Mouse (Mus musculus): Measurements from ENCODE around the gene Slc17a2. TPM values are rescaled to one million over a fixed set of nuclear protein-coding genes. Genes with fewer than 3 reads are reported as not detected.

The Slc17a2 gene
- polyA plus RNA-seq, 1 experiment from 2014 or later: 0.06 TPM

DNA sequence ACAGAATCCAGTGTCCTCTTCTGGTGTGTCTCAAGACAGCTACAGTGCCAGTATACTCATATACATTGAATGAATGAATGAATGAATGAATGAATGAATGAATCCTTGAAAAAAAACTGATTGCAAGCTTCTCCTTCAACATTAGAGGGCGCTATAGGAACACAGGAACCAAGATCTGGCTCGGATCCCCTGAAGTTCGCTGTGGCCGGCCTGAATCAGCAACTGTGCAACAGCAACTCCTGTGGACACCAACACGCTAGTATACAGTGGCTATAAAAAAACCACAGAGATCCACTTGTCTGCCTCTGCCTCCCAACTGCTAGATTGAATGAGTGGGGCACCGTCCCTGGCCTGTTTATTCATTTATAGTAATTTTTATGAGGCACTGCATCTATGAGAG, 26.3 kb downstream of the Slc17a2 start:
- no peaks in the 10 kb centered on the region for H3K4me1 ChIP-seq (ENCODE audit: control insufficient read depth, insufficient read depth, low read length)
- ATAC-seq (ENCODE audit: insufficient read depth, low FRiP score): no peak
- no peak overlapping the region for H3K4me2 ChIP-seq (ENCODE audit: low read depth, low read length)
- H3K9ac ChIP-seq (ENCODE audit: low read length): no peak overlapping the region
- H3K4me3 ChIP-seq (replicated peaks; ENCODE audit: low read length): no peak overlapping the region
- 12% methylated on average over 6 of the region's 6 CpGs for WGBS
- no peak overlapping the region for H3K27ac ChIP-seq (ENCODE audit: low read length)
- no peaks in the 10 kb centered on the region for H3K36me3 ChIP-seq (ENCODE audit: control insufficient read depth, insufficient read depth, low read length)
- no peaks in the 10 kb centered on the region for H3K9me3 ChIP-seq (replicated peaks; ENCODE audit: control insufficient read depth, low read length)
- H3K27me3 ChIP-seq (ENCODE audit: control insufficient read depth, insufficient read depth, low read length): no peaks in the 10 kb centered on the region

DNA sequence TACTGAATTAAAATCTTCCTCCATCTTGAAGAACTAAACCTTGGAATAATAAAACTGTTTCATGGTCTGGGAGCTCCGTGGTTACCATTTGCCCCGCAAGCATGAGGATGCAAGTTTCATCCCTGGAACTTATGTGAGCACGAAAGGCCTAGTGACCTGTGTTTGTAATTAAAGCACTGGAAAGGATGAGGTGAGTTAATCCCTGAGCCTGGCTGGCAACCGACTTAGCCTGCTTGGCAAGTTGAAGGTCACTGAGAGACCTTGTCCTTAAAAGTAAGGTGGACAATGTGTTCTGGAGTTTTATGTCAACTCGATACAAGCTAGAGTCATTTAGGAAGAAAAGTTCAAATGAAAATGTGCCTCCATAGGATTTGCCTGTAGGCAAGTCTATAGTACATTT, 28.0 kb downstream of the Slc17a2 start:
- H3K27ac ChIP-seq (ENCODE audit: low read length): no peak overlapping the region
- H3K4me2 ChIP-seq (ENCODE audit: low read depth, low read length): no peak overlapping the region
- H3K27me3 ChIP-seq (ENCODE audit: control insufficient read depth, insufficient read depth, low read length): no peaks in the 10 kb centered on the region
- 85% methylated on average over 5 of the region's 5 CpGs for WGBS
- ATAC-seq (ENCODE audit: insufficient read depth, low FRiP score): no peak
- no peaks in the 10 kb centered on the region for H3K36me3 ChIP-seq (ENCODE audit: control insufficient read depth, insufficient read depth, low read length)
- no peak overlapping the region for H3K4me3 ChIP-seq (replicated peaks; ENCODE audit: low read length)
- no peak overlapping the region for H3K9ac ChIP-seq (ENCODE audit: low read length)
- H3K4me1 ChIP-seq (ENCODE audit: control insufficient read depth, insufficient read depth, low read length): no peaks in the 10 kb centered on the region
- no peaks in the 10 kb centered on the region for H3K9me3 ChIP-seq (replicated peaks; ENCODE audit: control insufficient read depth, low read length)

DNA sequence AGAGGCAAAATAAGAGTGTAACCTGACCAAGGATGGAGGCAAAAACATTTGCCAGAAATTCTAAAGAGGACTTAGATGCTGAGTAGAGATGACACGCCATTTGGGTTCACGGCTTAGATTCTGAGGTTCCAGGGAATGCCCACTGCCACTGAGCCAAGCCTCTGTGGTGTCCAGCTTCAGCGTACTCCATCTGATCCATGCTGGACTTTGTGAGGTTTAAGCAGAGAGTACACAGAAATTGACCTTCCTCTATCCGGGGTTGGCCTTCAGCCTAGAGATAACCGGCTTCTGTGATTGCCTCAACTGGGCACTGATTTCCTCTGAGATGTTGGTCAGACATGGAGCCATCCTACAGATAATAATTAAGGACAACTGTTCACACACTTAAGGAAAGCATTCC, 29.8 kb downstream of the Slc17a2 start:
- Histone ChIP-seq H3K9ac (ENCODE audit: low read length) (no peak overlapping the region), H3K27ac (ENCODE audit: low read length) (no peak overlapping the region), H3K9me3 (replicated peaks; ENCODE audit: control insufficient read depth, low read length) (no peaks in the 10 kb centered on the region), H3K4me3 (replicated peaks; ENCODE audit: low read length) (no peak overlapping the region), H3K4me2 (ENCODE audit: low read depth, low read length) (no peak overlapping the region), H3K36me3 (ENCODE audit: control insufficient read depth, insufficient read depth, low read length) (no peaks in the 10 kb centered on the region), H3K27me3 (ENCODE audit: control insufficient read depth, insufficient read depth, low read length) (no peaks in the 10 kb centered on the region), H3K4me1 (ENCODE audit: control insufficient read depth, insufficient read depth, low read length) (no peaks in the 10 kb centered on the region)
- 89% methylated on average over 5 of the region's 5 CpGs for WGBS
- no peak for ATAC-seq (ENCODE audit: insufficient read depth, low FRiP score)

DNA sequence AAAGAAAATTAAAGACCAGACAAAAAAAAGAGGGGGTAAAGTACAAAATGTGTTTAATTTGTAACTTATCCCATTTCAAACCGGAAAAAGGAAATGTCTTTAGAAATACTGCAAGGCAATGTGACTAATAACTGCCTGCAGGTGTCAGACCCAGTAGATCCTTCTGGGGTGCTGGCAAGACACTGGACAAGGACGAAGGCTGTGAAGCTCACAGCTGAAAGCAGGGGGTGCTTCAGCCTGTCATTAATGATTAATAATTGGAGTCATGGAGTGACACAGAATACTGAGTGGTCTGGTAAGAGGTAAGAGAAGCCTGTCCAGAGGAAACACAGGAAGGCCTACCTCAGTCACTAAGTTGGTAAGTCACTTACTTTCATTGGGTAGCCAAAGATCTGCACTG, 32.5 kb downstream of the Slc17a2 start, which contains the start of gene Slc17a3:
TSS of gene Slc17a3 (plus strand) at position 127 of the 400 bp plus-strand sequence.
- WGBS: 65% methylated on average over 2 of the region's 2 CpGs
- no peaks in the 10 kb centered on the region for H3K4me1 ChIP-seq (ENCODE audit: control insufficient read depth, insufficient read depth, low read length)
- H3K9ac ChIP-seq (ENCODE audit: low read length): no peak within 1 kb of the TSS
- no peak within 1 kb of the TSS for H3K27ac ChIP-seq (ENCODE audit: low read length)
- no peak within 1 kb of the TSS for H3K4me2 ChIP-seq (ENCODE audit: low read depth, low read length)
- H3K27me3 ChIP-seq (ENCODE audit: control insufficient read depth, insufficient read depth, low read length): no peaks in the 10 kb centered on the region
- no peak within 1 kb of the TSS for H3K4me3 ChIP-seq (replicated peaks; ENCODE audit: low read length)
- no peak for ATAC-seq (ENCODE audit: insufficient read depth, low FRiP score)
- no peaks in the 10 kb centered on the region for H3K36me3 ChIP-seq (ENCODE audit: control insufficient read depth, insufficient read depth, low read length)
- H3K9me3 ChIP-seq (replicated peaks; ENCODE audit: control insufficient read depth, low read length): no peaks in the 10 kb centered on the region

DNA sequence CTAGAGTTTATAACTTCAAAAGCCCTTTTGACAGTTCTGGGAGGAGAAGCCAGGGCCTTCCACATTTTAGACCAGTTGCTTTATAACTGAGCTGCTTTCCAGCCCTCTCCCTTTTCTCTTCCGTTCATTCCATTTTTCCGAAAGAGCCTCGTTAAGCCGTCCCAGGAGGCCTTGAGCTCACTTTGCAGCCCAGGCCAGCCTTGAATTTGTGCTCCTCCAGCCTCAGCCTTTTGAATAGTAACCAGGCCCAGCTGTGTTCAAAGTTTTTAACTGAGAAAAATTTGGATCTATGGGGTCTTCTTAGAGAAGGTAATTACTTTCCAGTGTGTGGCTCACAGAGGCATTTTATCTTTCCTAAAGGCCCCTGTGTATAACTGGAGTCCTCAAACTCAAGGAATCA, 39.1 kb downstream of the Slc17a2 start:
- WGBS: 72% methylated on average over 4 of the region's 4 CpGs
- no peaks in the 10 kb centered on the region for H3K4me1 ChIP-seq (ENCODE audit: control insufficient read depth, insufficient read depth, low read length)
- no peak overlapping the region for H3K4me3 ChIP-seq (replicated peaks; ENCODE audit: low read length)
- no peak for ATAC-seq (ENCODE audit: insufficient read depth, low FRiP score)
- no peaks in the 10 kb centered on the region for H3K27me3 ChIP-seq (ENCODE audit: control insufficient read depth, insufficient read depth, low read length)
- no peaks in the 10 kb centered on the region for H3K36me3 ChIP-seq (ENCODE audit: control insufficient read depth, insufficient read depth, low read length)
- no peak overlapping the region for H3K9ac ChIP-seq (ENCODE audit: low read length)
- H3K27ac ChIP-seq (ENCODE audit: low read length): no peak overlapping the region
- H3K9me3 ChIP-seq (replicated peaks; ENCODE audit: control insufficient read depth, low read length): no peaks in the 10 kb centered on the region
- H3K4me2 ChIP-seq (ENCODE audit: low read depth, low read length): no peak overlapping the region

DNA sequence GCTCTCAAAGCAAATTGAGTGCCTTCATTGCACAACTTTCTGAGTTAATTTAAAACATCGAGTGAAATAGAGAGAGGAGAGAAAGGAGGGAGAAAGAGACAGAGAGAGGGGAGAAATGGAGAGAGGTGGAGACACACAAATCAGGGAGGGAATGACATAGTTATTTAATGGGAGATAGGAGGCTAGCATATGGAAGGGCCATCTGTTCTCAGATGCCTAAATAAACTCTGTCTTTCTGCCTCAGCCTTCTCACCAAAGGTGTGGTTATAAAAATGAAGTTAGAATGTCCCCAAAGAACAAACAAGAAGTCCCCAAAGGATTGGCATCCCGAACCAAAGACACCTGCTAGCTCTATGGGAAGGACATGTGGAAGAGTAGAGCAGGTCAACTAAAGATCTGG, 42.5 kb downstream of the Slc17a2 start:
- Histone ChIP-seq H3K4me3 (replicated peaks; ENCODE audit: low read length) (no peak overlapping the region), H3K9ac (ENCODE audit: low read length) (no peak overlapping the region), H3K36me3 (ENCODE audit: control insufficient read depth, insufficient read depth, low read length) (no peaks in the 10 kb centered on the region), H3K9me3 (replicated peaks; ENCODE audit: control insufficient read depth, low read length) (no peaks in the 10 kb centered on the region), H3K27ac (ENCODE audit: low read length) (no peak overlapping the region), H3K27me3 (ENCODE audit: control insufficient read depth, insufficient read depth, low read length) (no peaks in the 10 kb centered on the region), H3K4me1 (ENCODE audit: control insufficient read depth, insufficient read depth, low read length) (no peaks in the 10 kb centered on the region), H3K4me2 (ENCODE audit: low read depth, low read length) (no peak overlapping the region)
- 81% methylated on average over 2 of the region's 2 CpGs for WGBS
- ATAC-seq (ENCODE audit: insufficient read depth, low FRiP score): no peak

DNA sequence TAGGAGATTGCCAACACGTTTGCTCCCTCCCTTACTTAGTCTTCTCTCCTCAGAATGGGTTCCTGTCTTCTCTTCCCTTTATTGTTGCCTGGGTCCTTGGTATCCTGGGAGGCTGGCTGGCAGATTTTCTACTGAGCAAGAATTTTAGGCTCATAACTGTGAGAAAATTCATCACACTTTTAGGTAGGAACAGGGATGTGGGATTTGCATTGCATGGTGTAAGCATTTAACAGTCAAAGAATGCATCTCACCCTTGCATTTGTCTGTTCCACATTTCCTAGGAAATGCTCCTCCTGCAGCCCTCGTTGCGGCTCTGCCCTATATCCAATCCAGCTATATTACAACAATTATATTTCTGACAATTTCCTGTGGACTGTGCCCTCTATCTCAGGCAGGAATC, 49.6 kb downstream of the Slc17a2 start:
- Histone ChIP-seq H3K27me3 (ENCODE audit: control insufficient read depth, insufficient read depth, low read length) (no peaks in the 10 kb centered on the region), H3K4me3 (replicated peaks; ENCODE audit: low read length) (no peak overlapping the region), H3K4me1 (ENCODE audit: control insufficient read depth, insufficient read depth, low read length) (no peaks in the 10 kb centered on the region), H3K27ac (ENCODE audit: low read length) (no peak overlapping the region), H3K9ac (ENCODE audit: low read length) (no peak overlapping the region), H3K36me3 (ENCODE audit: control insufficient read depth, insufficient read depth, low read length) (no peaks in the 10 kb centered on the region), H3K4me2 (ENCODE audit: low read depth, low read length) (no peak overlapping the region), H3K9me3 (replicated peaks; ENCODE audit: control insufficient read depth, low read length) (no peaks in the 10 kb centered on the region)
- ATAC-seq (ENCODE audit: insufficient read depth, low FRiP score): no peak
- 54% methylated on average over 3 of the region's 3 CpGs for WGBS

DNA sequence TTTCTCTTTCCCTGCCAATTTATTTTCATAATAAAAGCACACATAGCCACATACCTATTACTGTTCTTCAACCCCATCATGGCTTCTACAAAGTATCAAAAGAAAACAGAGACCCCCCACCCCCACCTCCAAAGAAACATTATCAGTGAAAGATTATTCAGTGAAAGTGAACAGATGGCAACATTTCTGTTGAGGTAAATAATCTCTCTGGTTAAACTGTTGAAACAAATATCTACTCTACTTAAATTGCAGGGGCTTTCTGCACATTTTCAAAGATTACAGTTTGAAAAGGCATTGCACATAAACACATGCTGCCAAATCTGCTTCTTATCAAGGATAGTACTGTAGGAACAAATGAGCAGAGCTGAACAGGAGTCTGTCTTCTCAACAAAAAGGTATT, 55.0 kb downstream of the Slc17a2 start:
- no peak overlapping the region for H3K9ac ChIP-seq (ENCODE audit: low read length)
- H3K27me3 ChIP-seq (ENCODE audit: control insufficient read depth, insufficient read depth, low read length): no peaks in the 10 kb centered on the region
- H3K4me3 ChIP-seq (replicated peaks; ENCODE audit: low read length): no peak overlapping the region
- H3K36me3 ChIP-seq (ENCODE audit: control insufficient read depth, insufficient read depth, low read length): no peaks in the 10 kb centered on the region
- no peaks in the 10 kb centered on the region for H3K9me3 ChIP-seq (replicated peaks; ENCODE audit: control insufficient read depth, low read length)
- H3K4me2 ChIP-seq (ENCODE audit: low read depth, low read length): no peak overlapping the region
- ATAC-seq (ENCODE audit: insufficient read depth, low FRiP score): no peak
- H3K27ac ChIP-seq (ENCODE audit: low read length): no peak overlapping the region
- no peaks in the 10 kb centered on the region for H3K4me1 ChIP-seq (ENCODE audit: control insufficient read depth, insufficient read depth, low read length)

DNA sequence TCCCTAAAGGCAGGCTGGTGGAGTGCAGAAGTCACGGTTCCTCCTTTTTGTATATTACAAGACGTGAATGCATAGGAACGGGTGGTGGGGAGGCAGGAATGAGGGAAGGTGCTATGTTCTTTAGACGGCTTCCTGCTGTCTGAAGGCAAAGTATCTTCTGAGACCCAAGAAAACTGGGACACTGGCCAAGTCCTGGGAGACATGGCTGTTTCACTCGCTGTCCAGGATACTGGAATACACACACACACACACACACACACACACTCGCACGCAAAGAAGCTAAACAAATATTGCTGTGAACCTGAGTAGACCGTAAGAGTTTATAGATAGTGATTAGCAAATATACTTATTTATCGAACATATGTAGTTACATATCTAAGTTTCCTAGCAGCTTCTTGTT, 57.9 kb downstream of the Slc17a2 start:
- no peaks in the 10 kb centered on the region for H3K4me1 ChIP-seq (ENCODE audit: control insufficient read depth, insufficient read depth, low read length)
- H3K9ac ChIP-seq (ENCODE audit: low read length): no peak overlapping the region
- H3K4me3 ChIP-seq (replicated peaks; ENCODE audit: low read length): no peak overlapping the region
- WGBS: 50% methylated on average over 9 of the region's 9 CpGs
- H3K27me3 ChIP-seq (ENCODE audit: control insufficient read depth, insufficient read depth, low read length): no peaks in the 10 kb centered on the region
- ATAC-seq (ENCODE audit: insufficient read depth, low FRiP score): no peak
- H3K36me3 ChIP-seq (ENCODE audit: control insufficient read depth, insufficient read depth, low read length): no peaks in the 10 kb centered on the region
- H3K9me3 ChIP-seq (replicated peaks; ENCODE audit: control insufficient read depth, low read length): no peaks in the 10 kb centered on the region
- H3K4me2 ChIP-seq (ENCODE audit: low read depth, low read length): no peak overlapping the region
- H3K27ac ChIP-seq (ENCODE audit: low read length): no peak overlapping the region

DNA sequence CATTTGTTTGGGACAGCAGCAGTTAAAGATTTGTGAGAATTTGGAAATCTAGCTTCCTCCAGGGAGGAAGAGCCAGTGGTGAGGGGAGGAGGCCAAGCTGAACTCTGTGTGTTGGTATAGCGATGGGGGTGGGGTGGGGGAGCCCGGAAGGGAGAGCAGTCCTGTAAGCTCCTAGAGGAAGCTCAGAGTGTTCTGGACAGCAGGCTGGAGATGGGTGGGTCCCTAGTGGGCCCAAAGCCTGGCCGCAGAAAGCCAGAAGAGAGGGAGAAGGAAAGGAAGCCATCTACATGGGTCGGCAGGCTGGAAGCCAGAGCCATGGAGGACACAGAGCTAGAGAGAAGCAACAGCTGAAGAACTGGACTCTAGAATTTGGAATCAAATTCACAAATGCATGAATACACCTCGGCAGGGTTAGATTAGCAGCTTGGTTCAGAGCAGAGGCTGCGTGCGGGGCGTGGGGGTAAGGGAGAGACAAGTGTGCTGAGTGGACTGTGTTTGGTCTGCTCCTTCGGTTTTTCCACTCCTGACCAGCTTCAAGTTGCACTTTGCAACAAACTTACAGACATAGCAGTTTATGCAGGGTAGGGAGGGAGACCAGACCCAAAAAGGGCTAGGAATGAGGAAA, 59.4 kb downstream of the Slc17a2 start:
- Histone ChIP-seq H3K27ac (ENCODE audit: low read length) (peak overlapping the region; percentile 31; the same call in 1 of the 2 replicates), H3K9me3 (replicated peaks; ENCODE audit: control insufficient read depth, low read length) (no peaks in the 10 kb centered on the region), H3K27me3 (ENCODE audit: control insufficient read depth, insufficient read depth, low read length) (no peaks in the 10 kb centered on the region), H3K4me3 (replicated peaks; ENCODE audit: low read length) (no peak overlapping the region), H3K4me2 (ENCODE audit: low read depth, low read length) (no peak overlapping the region), H3K36me3 (ENCODE audit: control insufficient read depth, insufficient read depth, low read length) (no peaks in the 10 kb centered on the region), H3K9ac (ENCODE audit: low read length) (no peak overlapping the region), H3K4me1 (ENCODE audit: control insufficient read depth, insufficient read depth, low read length) (no peaks in the 10 kb centered on the region)
- ATAC-seq (ENCODE audit: insufficient read depth, low FRiP score): no peak
- 67% methylated on average over 9 of the region's 9 CpGs for WGBS

Measured in stomach, embryonic 16.5 days (tissue).